Mouse (Mus musculus) colon, adult 2 months (tissue): ENCODE results near the gene Lrrtm3. TPM values are rescaled to one million over a fixed set of nuclear protein-coding genes. Genes with fewer than 3 reads are reported as not detected.

Experiments used
- polyA plus RNA-seq: library from polyadenylated mRNA; depleted of rRNA; stranded (reverse); fragments of >200 nt; gene quantifications from 2 replicates; pipeline ENCODE4 v1.2.3, GENCODE M21; 2012; rRNA removed

Gene Lrrtm3
- polyA plus RNA-seq, result 0.17 and 0.19 TPM in 2 replicates

DNA sequence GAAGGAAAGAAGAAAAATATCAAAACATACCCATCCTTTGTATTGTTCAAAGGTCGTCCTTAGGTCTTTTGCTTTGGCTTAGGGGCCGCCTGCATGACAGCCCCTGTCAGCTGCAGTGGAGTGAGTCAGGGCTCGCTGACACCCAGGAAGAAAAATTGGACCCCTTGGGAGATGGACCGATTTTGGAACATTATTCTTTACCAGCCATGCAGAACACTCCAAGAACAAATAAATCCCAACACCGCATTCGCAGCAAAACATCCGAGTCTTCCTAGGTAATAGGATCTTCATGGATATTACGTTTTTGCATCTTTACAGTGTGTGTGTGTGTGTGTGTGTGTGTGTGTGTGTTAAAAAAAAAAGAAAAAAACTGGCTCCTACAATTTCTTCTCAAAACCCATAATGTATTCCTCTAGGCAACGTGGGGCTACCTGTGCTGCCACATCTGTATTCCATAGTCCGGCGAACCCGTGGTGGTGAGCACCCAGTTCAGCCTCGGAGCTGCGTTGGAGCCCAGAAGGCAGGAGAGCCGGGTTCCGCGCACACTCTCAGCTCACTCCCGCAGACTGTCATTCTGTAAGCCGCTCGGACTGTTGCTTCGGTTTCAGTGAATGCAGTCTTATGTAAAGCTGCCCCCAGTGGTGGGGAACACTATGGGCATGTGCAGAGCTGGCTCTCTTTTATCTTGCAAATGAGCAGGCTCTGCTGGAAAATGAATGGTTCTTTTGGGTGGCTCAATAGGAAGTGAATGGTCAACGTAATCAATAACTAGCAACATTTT, at the start of gene Lrrtm3:
Gene Lrrtm3, minus strand, starts transcription at position 598 of the 781 bp plus-strand sequence.

DNA sequence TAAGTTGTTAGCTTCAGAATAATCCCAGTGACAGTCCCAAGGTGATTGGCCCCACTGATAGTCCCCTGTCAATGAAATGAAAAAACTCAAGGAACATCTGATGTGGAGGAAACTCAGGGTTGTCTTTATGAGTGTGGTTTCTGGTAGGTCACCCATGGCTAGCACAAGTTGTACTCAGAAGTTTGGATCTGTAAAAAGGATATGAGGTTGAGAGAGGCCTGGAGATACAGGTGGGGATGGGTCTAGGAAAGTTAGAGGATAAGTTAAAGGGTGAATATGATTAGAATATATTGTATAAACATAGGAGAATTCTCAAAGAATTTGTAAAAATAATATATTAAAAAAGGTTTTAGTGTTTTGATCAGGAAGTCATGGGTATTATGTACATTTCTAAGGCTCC, 162.7 kb downstream of the Lrrtm3 start, which contains the start of gene Gm10118:
Gene Gm10118, minus strand, starts transcription at position 101 of the 400 bp plus-strand sequence.

Other genes starting within 250 kb of the Lrrtm3 start
- 0.03 TPM in 1 of 2 replicates, not detected in the other for gene Gm10118, start 162.8 kb downstream of the Lrrtm3 start, polyA plus RNA-seq